Mouse (Mus musculus): ENCODE results near the gene Adh5. TPM values are rescaled to one million over a fixed set of nuclear protein-coding genes. Genes with fewer than 3 reads are reported as not detected.
"Not testable (repeated sequence)": the region's sequence is repeated elsewhere in the genome, so short reads cannot be mapped to it uniquely, and the experiment has no call there.

The Adh5 gene
- total RNA-seq, 2 experiments from 2014 or later: 69.3 to 73.4 TPM

DNA sequence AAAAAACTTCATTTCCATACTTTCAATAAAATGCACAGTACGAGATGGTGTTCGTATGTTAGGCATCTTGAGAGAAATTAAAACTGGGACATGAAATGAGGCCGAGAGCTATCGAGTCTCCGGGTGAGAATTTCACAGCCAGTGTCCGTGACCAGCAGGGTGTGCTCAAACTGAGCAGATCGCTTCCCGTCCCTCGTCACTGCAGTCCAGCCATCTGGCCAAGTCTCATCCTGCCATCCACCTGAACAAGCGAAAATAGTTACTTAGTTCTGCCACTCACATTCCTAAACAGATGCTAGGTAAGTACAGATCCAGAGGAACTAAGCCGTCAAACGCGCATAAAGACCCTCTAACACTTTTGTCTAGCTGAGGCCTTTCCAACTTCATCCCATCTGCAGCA is 17.4 kb downstream of the Adh5 start:
- no peak for DNase-seq

DNA sequence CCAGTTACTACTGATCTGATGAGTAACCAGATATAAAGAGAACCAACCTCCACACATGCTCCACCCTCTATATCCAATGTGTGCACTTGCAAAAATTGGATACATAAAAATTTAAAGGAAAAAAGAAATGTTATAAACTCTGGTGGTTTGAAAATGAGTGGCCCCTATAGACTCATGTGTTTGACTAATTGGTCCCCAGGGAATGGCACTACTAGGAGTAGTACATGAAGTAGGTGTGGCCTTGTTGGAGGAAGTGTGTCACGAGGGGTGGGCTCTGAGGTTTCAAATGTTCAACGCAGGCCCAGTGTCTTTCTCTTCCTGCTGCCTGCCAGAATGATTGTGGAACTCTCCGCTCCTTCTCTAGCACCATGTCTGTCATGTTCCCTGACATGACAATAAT is 18.9 kb downstream of the Adh5 start:
- DNase-seq: no peak

DNA sequence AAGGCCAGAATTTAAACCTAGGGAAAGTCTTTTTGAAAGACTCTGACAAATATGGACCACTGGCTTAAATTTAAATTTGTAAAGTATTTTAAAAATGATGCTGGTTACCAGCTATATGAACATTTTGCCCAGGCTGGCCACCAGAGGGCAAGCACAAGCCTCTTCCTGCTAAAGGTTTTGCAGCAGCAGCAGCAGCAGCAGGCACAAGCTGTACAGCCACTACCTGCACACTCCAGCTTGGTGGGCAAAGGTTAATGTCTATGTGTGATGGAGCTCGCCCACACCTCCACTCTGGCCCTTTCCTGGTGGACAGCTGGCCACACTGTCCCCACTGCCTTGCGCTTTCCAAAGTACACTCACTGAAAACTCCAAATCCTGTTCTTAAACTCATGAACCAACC is 20.2 kb downstream of the Adh5 start:
- DNase-seq: no peak

DNA sequence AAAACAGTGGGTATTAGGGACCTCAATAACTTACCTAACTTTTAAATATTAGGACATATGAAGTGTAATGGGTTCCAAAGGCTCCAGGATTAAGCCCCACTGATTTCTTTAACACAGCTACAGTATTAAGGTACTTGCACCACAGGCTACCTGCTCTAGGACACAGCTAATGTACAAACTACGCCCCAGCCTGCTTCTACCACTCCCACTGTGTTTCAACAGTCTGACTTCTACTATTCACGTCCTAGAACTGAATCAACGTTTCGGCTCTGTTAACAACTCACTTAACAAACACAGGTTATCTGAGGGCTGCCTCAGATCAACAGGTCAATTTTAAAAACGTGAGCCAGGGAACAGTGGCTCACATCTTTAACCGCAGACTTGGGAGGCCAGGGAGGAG is 20.9 kb downstream of the Adh5 start:
- no peak for DNase-seq

GRCm38 (mm10) chr3:138464573-138465147 is 21.8 kb downstream of the Adh5 start:
- DNase-seq: no peak

DNA sequence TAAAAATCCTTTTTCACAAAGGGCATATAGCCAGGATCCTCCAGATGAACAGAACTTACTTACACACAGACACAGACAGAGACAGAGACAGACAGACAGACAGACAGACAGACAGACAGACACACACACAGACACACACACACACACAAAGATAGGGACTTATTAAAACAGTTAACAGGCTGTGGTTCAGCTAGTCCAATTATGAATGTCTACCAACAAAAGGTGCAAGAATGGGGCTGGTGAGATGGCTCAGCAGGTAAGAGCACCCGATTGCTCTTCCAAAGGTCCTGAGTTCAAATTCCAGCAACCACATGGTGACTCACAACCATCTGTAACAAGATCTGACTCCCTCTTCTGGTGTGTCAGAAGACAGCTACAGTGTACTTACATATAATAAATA is 23.8 kb downstream of the Adh5 start:
- not testable (repeated sequence) for DNase-seq

- DNase-seq: no peak
Measured at GRCm38 (mm10) chr3:138471066-138471465, 28.2 kb downstream of the Adh5 start.

GRCm38 (mm10) chr3:138479489-138479888 is 36.6 kb downstream of the Adh5 start:
- no peak for DNase-seq

DNA sequence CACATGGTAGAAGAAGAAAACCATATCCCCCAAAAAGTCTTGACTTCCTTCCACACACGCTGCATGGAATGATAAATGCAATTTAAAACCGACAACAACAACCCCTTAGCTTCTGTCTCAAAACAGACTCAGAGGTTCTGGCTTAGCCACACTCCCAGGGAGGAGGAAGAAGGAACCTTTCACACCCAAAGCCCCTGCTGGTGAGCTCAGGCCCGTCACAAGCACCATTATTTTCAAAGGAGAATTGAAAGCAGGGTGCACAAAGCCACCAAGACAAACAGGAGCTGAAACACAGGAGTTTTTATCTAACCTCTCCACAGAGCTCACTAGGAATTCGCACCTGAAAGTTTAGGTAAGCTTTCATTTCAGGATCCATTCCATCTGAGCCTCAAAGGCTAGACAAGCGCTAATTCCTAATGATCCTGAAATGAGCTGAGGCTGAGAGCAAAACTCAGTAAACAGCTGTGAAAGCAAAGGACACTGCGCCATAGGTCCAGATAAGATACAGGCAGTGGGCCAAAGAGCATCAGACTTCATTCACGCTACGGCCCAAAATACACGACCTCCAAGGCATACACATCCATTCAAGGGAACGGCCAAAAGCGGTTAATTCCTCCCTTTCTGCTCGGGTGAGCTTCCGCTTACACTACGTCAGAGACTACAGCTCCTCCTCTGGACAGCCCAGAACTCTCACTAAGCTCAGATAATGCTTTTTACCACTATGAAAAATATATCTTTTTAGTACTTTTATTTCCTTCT is 38.8 kb downstream of the Adh5 start:
- no peak for DNase-seq

DNA sequence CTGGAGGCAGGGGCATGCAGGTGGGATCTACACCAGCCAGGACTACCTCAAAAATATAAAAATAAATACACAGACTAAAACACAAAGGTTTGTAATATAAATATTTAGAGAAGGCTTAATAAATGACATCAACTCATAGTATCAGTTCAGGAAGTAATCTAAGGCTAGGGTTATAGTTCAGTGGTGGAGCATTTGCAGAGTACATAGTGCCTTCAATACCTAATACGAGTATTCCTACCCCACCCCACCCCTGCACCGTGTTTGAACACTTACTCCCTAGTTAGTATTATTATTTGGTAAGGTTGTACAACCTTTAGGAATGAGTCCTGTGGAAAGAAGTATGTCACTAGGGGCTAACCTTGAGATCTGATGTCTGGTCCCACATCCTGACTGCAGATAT is 40.3 kb downstream of the Adh5 start:
- no peak for DNase-seq

DNA sequence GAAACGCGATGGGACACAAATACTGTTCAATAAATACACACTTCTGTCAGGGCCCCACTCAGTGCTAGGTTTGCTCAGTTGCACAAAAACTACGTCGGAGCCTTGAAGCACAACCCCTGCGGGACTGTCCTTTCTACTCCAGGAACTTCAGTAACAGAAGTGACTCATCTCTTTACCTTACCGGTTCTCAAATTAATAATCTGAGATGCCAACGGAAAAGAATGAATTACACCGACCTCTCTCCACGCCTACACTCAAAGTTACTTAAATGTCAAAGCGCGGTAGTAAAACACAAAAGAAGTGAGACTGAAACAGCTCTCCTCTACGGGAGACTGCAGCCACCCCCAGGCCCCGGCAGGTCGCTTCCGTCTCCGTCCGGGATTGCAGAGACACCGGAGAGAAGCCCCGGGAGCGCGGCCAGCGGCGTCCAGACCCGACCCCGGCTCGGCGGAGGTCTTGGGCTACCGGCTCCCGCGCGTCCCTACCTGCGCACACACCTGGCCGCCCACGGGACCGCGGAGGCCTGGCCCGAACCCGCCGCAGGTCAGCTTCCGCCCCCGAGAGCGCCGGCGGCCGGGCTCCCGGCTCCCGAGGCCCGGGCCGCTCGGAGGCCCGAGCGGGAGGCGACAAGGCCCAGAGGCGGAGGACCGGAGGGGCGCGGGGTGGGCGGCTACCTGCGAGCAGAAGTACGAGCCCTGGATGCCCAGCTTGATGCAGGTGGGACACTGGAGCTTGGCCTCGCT is 45.9 kb downstream of the Adh5 start:
- DNase-seq: no peak

GRCm38 (mm10) chr3:138489327-138490033 is 46.6 kb downstream of the Adh5 start, which contains the start of gene Metap1:
Gene Metap1, minus strand, starts transcription at chr3:138489515.
- peak; percentile 99 for DNase-seq

GRCm38 (mm10) chr3:138490034-138490337 is 47.1 kb downstream of the Adh5 start:
- no peak for DNase-seq

- no peak for DNase-seq
Measured at GRCm38 (mm10) chr3:138493668-138494067, 50.8 kb downstream of the Adh5 start.

DNA sequence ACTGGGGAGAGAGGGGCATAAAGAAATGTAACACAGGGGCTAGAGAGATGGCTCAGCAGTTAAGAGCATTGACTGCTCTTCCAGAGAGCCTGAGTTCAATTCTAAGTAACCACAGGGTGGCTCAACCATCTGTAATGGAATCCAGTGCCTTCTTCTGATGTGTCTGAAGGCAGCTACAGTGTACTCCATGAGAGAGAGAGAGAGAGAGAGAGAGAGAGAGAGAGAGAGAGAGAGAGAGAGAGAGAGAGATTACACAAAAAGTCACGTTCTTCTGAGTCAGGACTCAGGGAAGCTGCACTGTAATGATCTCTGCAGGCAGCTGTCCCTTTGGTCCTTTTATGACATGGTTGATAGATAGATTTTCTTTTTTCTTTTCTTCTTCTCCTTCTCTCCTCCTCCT is 51.7 kb downstream of the Adh5 start:
- DNase-seq: no peak

GRCm38 (mm10) chr3:138495166-138496145 is 52.6 kb downstream of the Adh5 start:
- DNase-seq: no peak

- DNase-seq: no peak
Measured at GRCm38 (mm10) chr3:138498731-138499130, 55.8 kb downstream of the Adh5 start.

GRCm38 (mm10) chr3:138499854-138500740 is 57.2 kb downstream of the Adh5 start:
- no peak for DNase-seq

DNA sequence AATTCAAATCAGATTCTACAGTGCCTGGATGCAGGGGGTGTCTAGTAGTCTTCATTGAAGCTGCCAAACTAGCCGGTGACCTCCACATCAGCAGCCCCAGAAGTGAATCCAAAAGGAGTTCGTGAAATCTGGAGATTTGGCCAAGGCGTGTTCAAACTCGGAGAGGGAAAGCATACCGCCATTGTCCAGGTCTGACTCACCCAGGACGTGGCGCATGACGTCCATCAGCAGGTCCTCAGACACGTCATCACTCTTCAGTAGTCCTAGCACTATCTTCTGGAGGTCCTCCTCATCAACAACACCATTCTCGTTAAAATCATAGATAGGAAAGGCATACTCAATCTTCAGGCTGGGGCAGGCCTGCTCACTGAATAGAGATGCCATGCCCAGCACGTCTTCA is 60.9 kb downstream of the Adh5 start:
- DNase-seq: no peak

All from gastrocnemius, postnatal 10 days (tissue).